Mouse (Mus musculus): ENCODE data around the gene Taok1. TPM values are rescaled to one million over a fixed set of nuclear protein-coding genes. Genes with fewer than 3 reads are reported as not detected.

Taok1 gene
- polyA plus RNA-seq, 1 experiment: 0.13 TPM

GRCm38 (mm10) chr11:77498261-77499139 lies 109.1 kb downstream of the Taok1 start:
- H3K4me3 ChIP-seq (replicated peaks): no peak overlapping the region
- peaks cover 42% of the 10 kb centered on the region for H3K36me3 ChIP-seq (ENCODE audit: control insufficient read depth)
- H3K9me3 ChIP-seq (ENCODE audit: control insufficient read depth, low read length): no peaks in the 10 kb centered on the region
- peaks cover 3% of the 10 kb centered on the region; the same call in 1 of the 2 replicates for H3K27me3 ChIP-seq (ENCODE audit: control insufficient read depth)
- peaks cover 48% of the 10 kb centered on the region for H3K4me1 ChIP-seq (ENCODE audit: control insufficient read depth)
- TF ChIP-seq GATA1 (IDR thresholded peaks at IDR 0.05; ENCODE audit: low read length): no peak

DNA sequence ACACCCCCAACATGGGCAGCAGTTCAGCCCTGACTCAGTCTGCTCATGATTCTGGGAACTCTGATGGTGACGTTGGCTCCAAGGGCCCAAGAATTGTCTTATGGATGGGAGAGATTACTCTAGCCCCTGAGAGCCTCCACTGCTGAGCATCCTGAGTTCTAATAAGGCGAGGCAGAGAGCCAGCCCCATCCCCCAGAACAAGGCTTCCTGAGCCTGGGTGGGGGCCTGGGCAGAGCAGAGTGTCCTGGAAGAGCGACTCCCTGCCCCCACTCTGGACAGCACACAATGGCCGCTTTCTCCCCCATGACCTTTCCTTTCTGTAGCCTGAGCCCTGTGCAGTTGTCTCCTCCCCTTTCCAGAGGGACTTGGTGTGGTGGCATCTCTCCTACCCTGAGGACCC lies 109.8 kb downstream of the Taok1 start:
- peaks cover 49% of the 10 kb centered on the region for H3K4me1 ChIP-seq (ENCODE audit: control insufficient read depth)
- peaks cover 36% of the 10 kb centered on the region for H3K36me3 ChIP-seq (ENCODE audit: control insufficient read depth)
- TF ChIP-seq TAL1 (IDR thresholded peaks at IDR 0.05; ENCODE audit: low read length) (no peak), GATA1 (IDR thresholded peaks at IDR 0.05; ENCODE audit: low read length) (no peak)

DNA sequence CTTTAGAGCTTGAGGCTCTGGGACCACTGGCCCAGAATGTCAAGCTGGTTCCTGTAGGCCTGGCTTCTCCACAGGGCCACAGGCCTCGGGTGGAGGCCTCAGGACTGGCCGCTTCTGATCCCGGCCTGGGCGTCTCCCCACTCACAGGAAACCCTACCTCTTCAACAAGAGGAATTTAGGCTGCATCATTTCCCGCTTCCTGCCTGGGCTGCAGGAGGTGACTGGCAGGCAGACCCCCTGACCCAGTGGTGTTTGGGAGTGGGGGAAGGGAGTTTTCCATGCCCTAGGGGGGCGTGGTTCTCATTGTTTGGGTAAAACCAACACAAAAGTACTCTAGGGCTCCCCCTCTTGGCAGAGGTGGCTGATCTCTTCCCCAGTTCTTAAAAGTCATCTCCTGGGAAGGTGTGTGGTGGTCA lies 110.3 kb downstream of the Taok1 start:
- Histone ChIP-seq H3K27me3 (ENCODE audit: control insufficient read depth) (peaks cover 3% of the 10 kb centered on the region; the same call in 1 of the 2 replicates), H3K9me3 (ENCODE audit: control insufficient read depth, low read length) (no peaks in the 10 kb centered on the region), H3K4me3 (replicated peaks) (no peak overlapping the region), H3K36me3 (ENCODE audit: control insufficient read depth) (peaks cover 31% of the 10 kb centered on the region), H3K4me1 (ENCODE audit: control insufficient read depth) (peaks cover 54% of the 10 kb centered on the region)
- TF ChIP-seq TAL1 (IDR thresholded peaks at IDR 0.05; ENCODE audit: low read length) (no peak), GATA1 (IDR thresholded peaks at IDR 0.05; ENCODE audit: low read length) (no peak)

More for the DNA sequence above, 109.8 kb downstream of the Taok1 start:
- Histone ChIP-seq H3K9me3 (ENCODE audit: control insufficient read depth, low read length) (no peaks in the 10 kb centered on the region), H3K4me3 (replicated peaks) (no peak overlapping the region), H3K27me3 (ENCODE audit: control insufficient read depth) (peaks cover 3% of the 10 kb centered on the region; the same call in 1 of the 2 replicates)

DNA sequence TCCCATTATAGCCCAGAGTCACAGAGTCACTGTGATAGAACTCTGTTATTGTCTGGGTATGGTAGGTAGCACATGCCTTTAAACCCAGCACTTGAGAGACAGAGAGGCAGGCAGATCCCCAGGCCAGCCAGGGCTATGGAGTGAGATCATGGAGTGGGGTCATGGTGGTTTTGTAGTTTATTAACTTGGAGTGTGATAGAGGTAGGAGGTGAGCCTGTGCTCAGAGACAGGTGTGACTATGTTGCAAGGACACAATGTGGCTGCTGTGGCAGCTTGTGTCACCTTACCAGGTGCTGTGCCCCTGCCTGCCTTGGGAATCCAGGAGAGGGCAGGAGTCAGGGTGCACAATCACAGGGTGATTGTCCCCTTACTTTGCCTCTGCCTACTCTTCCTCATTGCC lies 112.1 kb downstream of the Taok1 start:
- H3K4me3 ChIP-seq (replicated peaks): no peak overlapping the region
- peaks cover 64% of the 10 kb centered on the region for H3K4me1 ChIP-seq (ENCODE audit: control insufficient read depth)
- no peaks in the 10 kb centered on the region for H3K9me3 ChIP-seq (ENCODE audit: control insufficient read depth, low read length)
- TF ChIP-seq TAL1 (IDR thresholded peaks at IDR 0.05; ENCODE audit: low read length): no peak
- TF ChIP-seq GATA1 (IDR thresholded peaks at IDR 0.05; ENCODE audit: low read length): no peak
- H3K27me3 ChIP-seq (ENCODE audit: control insufficient read depth): peaks cover 19% of the 10 kb centered on the region
- peaks cover 22% of the 10 kb centered on the region for H3K36me3 ChIP-seq (ENCODE audit: control insufficient read depth)

GRCm38 (mm10) chr11:77494782-77495181 lies 112.8 kb downstream of the Taok1 start:
- peaks cover 69% of the 10 kb centered on the region for H3K4me1 ChIP-seq (ENCODE audit: control insufficient read depth)
- no peak overlapping the region for H3K4me3 ChIP-seq (replicated peaks)
- H3K36me3 ChIP-seq (ENCODE audit: control insufficient read depth): peaks cover 14% of the 10 kb centered on the region
- peaks cover 26% of the 10 kb centered on the region for H3K27me3 ChIP-seq (ENCODE audit: control insufficient read depth)
- peaks cover 2% of the 10 kb centered on the region; the same call in 1 of the 2 replicates for H3K9me3 ChIP-seq (ENCODE audit: control insufficient read depth, low read length)
- TF ChIP-seq GATA1 (IDR thresholded peaks at IDR 0.05; ENCODE audit: low read length) (no peak), TAL1 (IDR thresholded peaks at IDR 0.05; ENCODE audit: low read length) (no peak)

DNA sequence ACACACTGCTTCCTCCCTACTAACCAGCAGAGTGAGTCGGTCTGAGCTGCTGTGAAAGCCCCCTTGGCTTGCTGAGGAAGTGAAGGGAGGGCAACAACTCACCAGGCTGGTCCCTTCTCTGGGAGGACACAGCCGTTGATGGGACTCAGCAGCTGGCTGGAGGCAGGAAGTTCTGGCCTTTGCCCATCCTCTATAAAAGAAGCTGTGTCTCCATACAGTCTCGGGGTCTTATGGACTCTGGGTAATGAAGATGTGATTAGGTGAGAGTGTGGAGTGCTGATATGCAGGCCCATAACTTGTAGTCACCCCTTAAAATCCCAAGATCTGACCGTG lies 113.3 kb downstream of the Taok1 start:
- Histone ChIP-seq H3K4me1 (ENCODE audit: control insufficient read depth) (peaks cover 71% of the 10 kb centered on the region), H3K4me3 (replicated peaks) (peak overlapping the region; percentile 65), H3K27me3 (ENCODE audit: control insufficient read depth) (peaks cover 31% of the 10 kb centered on the region), H3K36me3 (ENCODE audit: control insufficient read depth) (peaks cover 10% of the 10 kb centered on the region), H3K9me3 (ENCODE audit: control insufficient read depth, low read length) (peaks cover 2% of the 10 kb centered on the region; the same call in 1 of the 2 replicates)
- TF ChIP-seq TAL1 (IDR thresholded peaks at IDR 0.05; ENCODE audit: low read length) (no peak), GATA1 (IDR thresholded peaks at IDR 0.05; ENCODE audit: low read length) (no peak)

GRCm38 (mm10) chr11:77493512-77494343 lies 113.9 kb downstream of the Taok1 start, which contains the start of gene Git1:
Git1 (plus strand) TSS chr11:77493562.
- TF ChIP-seq GATA1 (IDR thresholded peaks at IDR 0.05; ENCODE audit: low read length) (no peak), TAL1 (IDR thresholded peaks at IDR 0.05; ENCODE audit: low read length) (no peak)
- peak within 1 kb of the TSS; percentile 65 for H3K4me3 ChIP-seq (replicated peaks)
- peaks cover 37% of the 10 kb centered on the region for H3K27me3 ChIP-seq (ENCODE audit: control insufficient read depth)
- H3K9me3 ChIP-seq (ENCODE audit: control insufficient read depth, low read length): peaks cover 2% of the 10 kb centered on the region; the same call in 1 of the 2 replicates
- H3K4me1 ChIP-seq (ENCODE audit: control insufficient read depth): peaks cover 77% of the 10 kb centered on the region
- peaks cover 5% of the 10 kb centered on the region for H3K36me3 ChIP-seq (ENCODE audit: control insufficient read depth)

GRCm38 (mm10) chr11:77492911-77493332 lies 114.7 kb downstream of the Taok1 start:
- peaks cover 77% of the 10 kb centered on the region for H3K4me1 ChIP-seq (ENCODE audit: control insufficient read depth)
- H3K27me3 ChIP-seq (ENCODE audit: control insufficient read depth): peaks cover 45% of the 10 kb centered on the region
- peak overlapping the region; percentile 65 for H3K4me3 ChIP-seq (replicated peaks)
- TF ChIP-seq GATA1 (IDR thresholded peaks at IDR 0.05; ENCODE audit: low read length): no peak
- TF ChIP-seq TAL1 (IDR thresholded peaks at IDR 0.05; ENCODE audit: low read length): no peak
- H3K9me3 ChIP-seq (ENCODE audit: control insufficient read depth, low read length): peaks cover 2% of the 10 kb centered on the region; the same call in 1 of the 2 replicates
- H3K36me3 ChIP-seq (ENCODE audit: control insufficient read depth): peaks cover 4% of the 10 kb centered on the region; the same call in 1 of the 2 replicates
